Mouse (Mus musculus) G1E (cell line): ENCODE data around the gene Praf2.

Source experiments
- CTCF ChIP-seq: IDR thresholded peaks from 2 replicates; pipeline ENCODE4 v1.5.1; 2012; ENCODE audit warnings: low read depth, low read length, inconsistent platforms, mixed read lengths
- GATA1 ChIP-seq: IDR thresholded peaks from 2 replicates; pipeline ENCODE4 v1.6.1; 2012; ENCODE audit warnings: borderline replicate concordance, low read length, inconsistent platforms, mixed read lengths
- GATA2 ChIP-seq: IDR thresholded peaks from 2 replicates; pipeline ENCODE4 v1.6.1; 2012; ENCODE audit warnings: low read depth, low read length, inconsistent platforms, borderline replicate concordance
- POLR2AphosphoS5 ChIP-seq: IDR thresholded peaks from 2 replicates; pipeline ENCODE4 v1.6.1; 2012; ENCODE audit warnings: low read depth, low read length, inconsistent platforms; ENCODE audit not compliant: insufficient replicate concordance
- TAL1 ChIP-seq: conservative IDR thresholded peaks from 2 replicates; pipeline ENCODE4 v1.6.1; 2012; ENCODE audit warnings: low read depth, low read length, inconsistent platforms, mixed read lengths

GRCm38 (mm10) chrX:7772766-7773165, 44.5 kb downstream of the Praf2 start:
- no peak for TF ChIP-seq CTCF
- TF ChIP-seq GATA1, result no peak
- no peak for TF ChIP-seq TAL1
- TF ChIP-seq POLR2AphosphoS5, result no peak
- no peak for TF ChIP-seq GATA2
